ENCODE assay signal across 8 mouse cellular contexts in genomic region chr11:117057451-117057850, GRCm38 (mm10). TPM values are rescaled to one million over a fixed set of nuclear protein-coding genes. Genes with fewer than 3 reads are reported as not detected.
A peak's percentile ranks its signal among the peaks of the same experiment; 100 is the strongest.
DNase-seq lines count a peak whose midpoint lies in the region; ATAC-seq and TF ChIP-seq lines count a peak whose summit lies in the region.
"Had no signal": no experiment of that assay in that cellular context is flagged by ENCODE, and none has a peak within 500 bp of the region (broad histone marks: within the 10 kb centered on the region; RNA-seq: fewer than 3 reads in every experiment).

No protein-coding gene starts in this region.

- intact Hi-C loops in left cerebral cortex, postnatal 4 days (cut with DNase I), result loop anchor here (5.0 to 10.0 kb wide), 2 partner anchors 170 to 393 kb away; no protein-coding TSS in a partner anchor

- TF ChIP-seq CTCF in thymus, adult 2 months (IDR thresholded peaks at IDR 0.05; ENCODE audit: borderline replicate concordance, control insufficient read depth, extremely low read depth, insufficient read depth, low read length, poor library complexity), result peak; percentile 63; the same call in 1 of the 2 replicates

- H3K9ac ChIP-seq in hindbrain, embryonic 15.5 days, result no peak overlapping the region
- H3K9ac ChIP-seq: embryonic facial prominence, embryonic 15.5 days had no signal

- no peak for ATAC-seq in hindbrain, embryonic 15.5 days (ENCODE audit: low FRiP score, low read depth)

- peak overlapping the region; percentile 15; the same call in 1 of the 2 replicates for H3K4me2 ChIP-seq in hindbrain, embryonic 15.5 days
- H3K4me2 ChIP-seq: embryonic facial prominence, embryonic 15.5 days had no signal

- WGBS in thymus, adult 2 months, result 32% methylated on average over 7 of the region's 7 CpGs
- 34% methylated on average over 7 of the region's 7 CpGs for WGBS in hindbrain, embryonic 15.5 days

- no peak overlapping the region for H3K4me3 ChIP-seq in thymus, adult 2 months (ENCODE audit: control insufficient read depth, insufficient read depth, low read length)
- no peak overlapping the region for H3K4me3 ChIP-seq in hindbrain, embryonic 15.5 days
- H3K4me3 ChIP-seq: embryonic facial prominence, embryonic 15.5 days had no signal

- no peaks in the 10 kb centered on the region for H3K9me3 ChIP-seq in hindbrain, embryonic 15.5 days
- H3K9me3 ChIP-seq: embryonic facial prominence, embryonic 15.5 days had no signal

- no peaks in the 10 kb centered on the region for H3K4me1 ChIP-seq in thymus, adult 2 months (replicated peaks; ENCODE audit: control insufficient read depth, insufficient read depth, low read length)
- H3K4me1 ChIP-seq in hindbrain, embryonic 15.5 days (replicated peaks), result peaks cover 29% of the 10 kb centered on the region

- TF ChIP-seq POLR2A in thymus, adult 2 months (IDR thresholded peaks at IDR 0.05; ENCODE audit: control insufficient read depth, extremely low read depth, insufficient read depth, low read length, poor library complexity), result no peak

- peak; percentile 30 for DNase-seq in thymus, adult 2 months
- no peak for DNase-seq in thymus, adult 18-20 months
- DNase-seq in cerebellum, adult 9-11 months, result peak; percentile 69
- DNase-seq in left cerebral cortex, postnatal 4 days, result peak; percentile 75
- peak; percentile 76 to 82 for DNase-seq in right cerebral cortex, postnatal 10 days (ENCODE audit: low spot score in 2 of 2)
- no peak for DNase-seq in spleen, postnatal 14 days (ENCODE audit: low spot score in 2 of 2)

- H3K27me3 ChIP-seq in thymus, adult 2 months (ENCODE audit: control insufficient read depth, insufficient read depth, low read length), result no peaks in the 10 kb centered on the region
- no peaks in the 10 kb centered on the region for H3K27me3 ChIP-seq in hindbrain, embryonic 15.5 days
- H3K27me3 ChIP-seq: embryonic facial prominence, embryonic 15.5 days had no signal

- H3K36me3 ChIP-seq in thymus, adult 2 months (ENCODE audit: control insufficient read depth, insufficient read depth, low read length), result no peaks in the 10 kb centered on the region
- no peaks in the 10 kb centered on the region for H3K36me3 ChIP-seq in hindbrain, embryonic 15.5 days
- H3K36me3 ChIP-seq: embryonic facial prominence, embryonic 15.5 days had no signal

- no peak overlapping the region for H3K27ac ChIP-seq in thymus, adult 2 months (ENCODE audit: control insufficient read depth, insufficient read depth, low read length)
- H3K27ac ChIP-seq in hindbrain, embryonic 15.5 days (replicated peaks), result peak overlapping the region; percentile 64
- H3K27ac ChIP-seq: embryonic facial prominence, embryonic 15.5 days had no signal

RNA-seq across cellular contexts. Expression of gene Sec14l1, which starts 57.5 kb away (rescaled TPM):
- polyA plus RNA-seq in thymus, adult 2 months (2012; rRNA removed), result 75.6 and 84.8 TPM in 2 replicates
- polyA plus RNA-seq in hindbrain, embryonic 15.5 days (2015; fragmentation: Nextera tagmentation; extraction: Ambion mirVana), result 57.2 and 63.0 TPM in 2 replicates
- 100 to 1,000 TPM; 127 to 130 TPM for total RNA-seq in left cerebral cortex, postnatal 4 days (2021)

Comparison
In these comparisons a context has a peak if more than half of its experiments do, and no peak if none do; other contexts are left out.
1. DNase-seq: peak in thymus, adult 2 months (single experiment), cerebellum, adult 9-11 months (single experiment), left cerebral cortex, postnatal 4 days (single experiment) and right cerebral cortex, postnatal 10 days (2 of 2); none in thymus, adult 18-20 months (0 of 2) and spleen, postnatal 14 days (0 of 2).